Mouse (Mus musculus) kidney, postnatal 0 days (tissue): ENCODE measurements at regions not wholly inside any gene's neighbourhood (a gene's known extent, or its start where the extent isn't known, plus 50 kb on each side); places are given as distances from the start of the nearest gene placed in this dataset.

Source experiments
- ATAC-seq: fragments of 200-750 bp; cut with Nextera tagmentation; replicated peaks from 2 replicates; pipeline ENCODE4 v1.8.0; 2017; ENCODE audit warnings: low read depth, moderate number of reproducible peaks, moderate TSS enrichment, moderate library complexity; ENCODE audit not compliant: low FRiP score
- DNase-seq: peaks from one replicate; pipeline ENCODE4 v3.0.0-alpha.2; 2016; ENCODE audit warnings: low spot score
- H3K27ac ChIP-seq: fragments of 300-500 bp; sonication (generic); 2 replicates; pipeline ENCODE4 v1.5.1; 2014; ENCODE audit warnings: mild to moderate bottlenecking
- H3K27me3 ChIP-seq: fragments of 300-500 bp; sonication (generic); 2 replicates; pipeline ENCODE4 v1.6.1; 2014; ENCODE audit warnings: low read length, mixed read lengths; ENCODE audit not compliant: insufficient read depth
- H3K36me3 ChIP-seq: fragments of 300-500 bp; sonication (generic); 2 replicates; pipeline ENCODE4 v1.6.1; 2014; ENCODE audit warnings: low read length, mixed read lengths; ENCODE audit not compliant: insufficient read depth
- H3K4me1 ChIP-seq: fragments of 300-500 bp; sonication (generic); replicated peaks from 2 replicates; pipeline ENCODE4 v1.6.1; 2014; ENCODE audit warnings: antibody characterized with exemption, low read length, mixed read lengths; ENCODE audit not compliant: insufficient read depth
- H3K4me2 ChIP-seq: fragments of 300-500 bp; sonication (generic); 2 replicates; pipeline ENCODE4 v1.6.1; 2014; ENCODE audit warnings: mild to moderate bottlenecking, low read length, moderate library complexity, mixed read lengths
- H3K4me3 ChIP-seq: fragments of 300-500 bp; sonication (generic); replicated peaks from 2 replicates; pipeline ENCODE4 v1.5.1; 2014; ENCODE audit warnings: low read depth, low read length
- H3K9ac ChIP-seq: fragments of 300-500 bp; sonication (generic); 2 replicates; pipeline ENCODE4 v1.6.1; 2014; ENCODE audit warnings: low read depth, low read length
- H3K9me3 ChIP-seq: fragments of 300-500 bp; sonication (generic); replicated peaks from 2 replicates; pipeline ENCODE4 v1.6.1; 2016; ENCODE audit warnings: low read length, inconsistent platforms, mixed read lengths
- CTCF ChIP-seq: IDR thresholded peaks from 2 replicates; pipeline ENCODE4 v1.5.1; 2016; ENCODE audit warnings: antibody characterized with exemption, low read depth, mild to moderate bottlenecking, moderate library complexity
- WGBS: fragments of 180-500 bp; shearing (Covaris S2); extraction: QIAGEN DNeasy Blood & Tissue Kit; methylation state at CpG from one replicate; pipeline ENCODE4 v1.1.7; 2014; 5-methylcytosine and 5-hydroxymethylcytosine counted together

DNA sequence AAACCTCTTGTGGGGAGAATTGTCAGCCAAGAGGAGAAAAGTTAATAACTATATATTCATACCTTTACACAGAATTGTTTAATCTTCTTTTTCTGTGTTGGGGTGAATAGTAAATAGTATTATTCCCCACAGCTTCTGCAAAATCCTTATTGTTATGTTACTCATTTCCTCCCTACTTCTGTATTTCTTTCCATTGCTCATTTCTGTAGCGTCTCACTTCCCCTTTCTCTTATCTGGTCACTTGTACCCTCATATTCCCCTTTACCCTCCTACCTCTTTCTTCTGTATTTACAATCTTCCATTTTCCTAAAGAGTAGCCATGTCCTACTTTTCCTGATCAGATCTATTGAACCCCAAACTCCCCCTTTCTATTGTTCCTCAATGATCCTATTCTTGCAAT lies 224.6 kb upstream of the Tle1 start:
- H3K36me3 ChIP-seq: no peaks in the 10 kb centered on the region
- no peak for DNase-seq
- TF ChIP-seq CTCF: no peak
- H3K9me3 ChIP-seq: no peaks in the 10 kb centered on the region
- no peak overlapping the region for H3K27ac ChIP-seq
- ATAC-seq: no peak
- no peaks in the 10 kb centered on the region for H3K4me1 ChIP-seq
- H3K4me3 ChIP-seq: no peak overlapping the region
- H3K4me2 ChIP-seq: no peak overlapping the region
- H3K9ac ChIP-seq: no peak overlapping the region
- H3K27me3 ChIP-seq: no peaks in the 10 kb centered on the region
- 89% methylated on average over 1 of the region's 1 CpGs for WGBS

DNA sequence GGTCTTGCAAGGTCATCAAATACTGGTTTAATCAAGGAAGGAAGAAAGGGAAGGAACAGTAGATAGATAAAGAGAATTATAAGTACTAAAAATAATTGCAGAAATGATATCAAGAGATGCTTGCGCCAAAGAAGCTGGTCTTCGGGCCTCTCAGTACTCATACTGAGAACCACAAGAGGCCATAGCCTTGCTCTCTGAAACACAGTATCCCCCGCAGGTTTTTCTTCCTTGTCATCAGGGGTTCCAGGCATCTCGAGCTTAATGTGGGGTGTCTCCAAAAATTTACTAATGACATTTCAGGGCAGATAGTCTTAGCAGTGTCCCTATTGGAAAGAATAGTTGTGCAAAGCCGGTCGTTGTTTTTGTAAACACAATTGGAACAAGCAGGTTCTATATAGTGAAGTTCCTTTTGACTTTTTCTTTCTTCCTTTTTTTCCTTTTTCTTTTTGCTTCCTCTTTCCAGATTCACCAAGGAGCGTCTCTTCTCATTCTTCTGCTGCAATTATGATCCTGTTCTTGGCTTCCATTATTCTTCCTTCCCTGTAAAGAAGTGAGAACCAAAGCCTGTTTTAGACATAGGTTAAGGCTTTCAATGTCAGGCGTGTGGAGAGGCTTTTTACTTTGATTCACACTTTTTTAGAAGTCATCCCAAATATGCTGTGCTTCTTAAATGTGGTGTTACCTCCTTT lies 211.5 kb upstream of the Tle1 start:
- no peak for ATAC-seq
- H3K9ac ChIP-seq: no peak overlapping the region
- TF ChIP-seq CTCF: no peak

DNA sequence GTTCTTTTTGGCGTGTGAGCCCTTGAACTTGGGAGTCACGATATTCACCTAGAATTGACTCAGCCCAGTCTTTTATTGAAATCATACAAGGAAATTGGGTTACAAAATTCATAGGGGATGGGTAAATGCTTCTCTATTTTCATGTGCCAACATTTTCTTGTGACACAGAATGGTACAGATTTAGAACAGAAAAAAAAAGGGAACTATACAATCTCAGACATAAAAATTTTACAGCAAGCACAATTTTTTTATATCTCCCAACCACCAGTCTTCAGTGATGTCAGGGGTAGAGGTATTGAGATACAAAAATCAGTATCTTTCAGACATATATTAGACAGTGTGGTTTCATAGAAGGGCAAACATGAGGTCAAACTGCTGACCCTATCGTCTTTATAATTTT lies 210.6 kb upstream of the Tle1 start:
- ATAC-seq (no peak), DNase-seq (no peak)
- Histone ChIP-seq H3K27me3 (no peaks in the 10 kb centered on the region), H3K9me3 (no peaks in the 10 kb centered on the region), H3K4me3 (no peak overlapping the region), H3K4me1 (no peaks in the 10 kb centered on the region), H3K27ac (no peak overlapping the region), H3K4me2 (no peak overlapping the region), H3K36me3 (no peaks in the 10 kb centered on the region), H3K9ac (no peak overlapping the region)
- WGBS: 96% methylated on average over 3 of the region's 3 CpGs
- TF ChIP-seq CTCF: no peak

More for the DNA sequence above, 211.5 kb upstream of the Tle1 start:
- Histone ChIP-seq H3K4me2 (no peak overlapping the region), H3K4me1 (no peaks in the 10 kb centered on the region), H3K27ac (no peak overlapping the region), H3K36me3 (no peaks in the 10 kb centered on the region), H3K27me3 (no peaks in the 10 kb centered on the region), H3K4me3 (no peak overlapping the region), H3K9me3 (no peaks in the 10 kb centered on the region)
- DNase-seq: no peak
- 89% methylated on average over 8 of the region's 8 CpGs for WGBS

DNA sequence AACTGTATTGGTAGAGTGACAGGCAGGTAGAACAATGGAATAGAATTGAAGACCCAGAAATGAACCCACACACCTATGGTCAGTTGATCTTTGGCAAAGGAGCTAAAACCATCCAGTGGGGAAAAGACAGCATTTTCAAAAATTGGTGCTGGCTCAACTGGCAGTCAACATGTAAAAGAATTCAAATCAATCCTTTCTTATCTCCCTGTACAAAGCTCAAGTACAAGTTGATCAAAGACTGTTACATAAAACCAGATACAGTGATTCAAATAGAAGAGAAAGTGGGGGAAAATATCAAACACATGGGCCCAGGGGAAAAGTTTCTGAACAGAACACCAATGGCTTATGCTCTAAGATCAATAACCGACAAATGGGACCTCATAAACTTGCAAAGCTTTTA lies 200.0 kb upstream of the Tle1 start:
- no peaks in the 10 kb centered on the region for H3K4me1 ChIP-seq
- no peak overlapping the region for H3K9ac ChIP-seq
- no peak overlapping the region for H3K4me3 ChIP-seq
- no peak for TF ChIP-seq CTCF
- ATAC-seq (no peak), DNase-seq (no peak)
- WGBS: 86% methylated on average over 1 of the region's 1 CpGs
- H3K27me3 ChIP-seq: no peaks in the 10 kb centered on the region
- H3K27ac ChIP-seq: no peak overlapping the region
- H3K4me2 ChIP-seq: no peak overlapping the region
- H3K9me3 ChIP-seq: no peaks in the 10 kb centered on the region
- H3K36me3 ChIP-seq: no peaks in the 10 kb centered on the region

DNA sequence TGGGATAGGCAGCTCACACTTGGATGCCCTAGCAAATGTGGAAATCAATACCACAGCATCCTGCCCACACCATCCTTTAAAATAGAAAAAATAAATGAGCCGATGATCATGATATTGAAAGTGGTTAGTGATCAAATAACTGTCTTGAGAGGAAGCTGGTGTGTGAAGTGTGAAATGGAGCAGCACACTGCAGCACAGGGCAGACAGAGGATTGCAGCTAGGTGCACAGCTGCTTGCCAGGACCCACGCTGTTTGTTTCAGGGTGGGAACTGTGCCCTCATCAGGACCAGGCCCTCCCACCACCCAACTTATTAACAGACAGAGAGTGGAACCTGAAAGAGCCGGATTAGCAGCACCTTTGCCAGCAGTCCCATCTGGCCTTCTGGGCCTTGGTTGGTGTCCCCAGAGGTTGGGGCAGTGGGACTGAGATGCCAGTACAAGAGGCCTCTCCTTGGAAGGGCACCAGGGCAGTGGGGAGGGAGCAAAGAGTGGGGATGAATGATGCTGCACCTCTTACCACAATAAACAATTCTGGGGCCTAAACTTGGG lies 191.2 kb upstream of the Tle1 start:
- no peak for TF ChIP-seq CTCF
- ATAC-seq (no peak), DNase-seq (no peak)
- 66% methylated on average over 3 of the region's 3 CpGs for WGBS
- Histone ChIP-seq H3K27ac (no peak overlapping the region), H3K27me3 (no peaks in the 10 kb centered on the region), H3K9ac (no peak overlapping the region), H3K4me1 (no peaks in the 10 kb centered on the region), H3K36me3 (no peaks in the 10 kb centered on the region), H3K4me2 (no peak overlapping the region), H3K4me3 (no peak overlapping the region), H3K9me3 (no peaks in the 10 kb centered on the region)

DNA sequence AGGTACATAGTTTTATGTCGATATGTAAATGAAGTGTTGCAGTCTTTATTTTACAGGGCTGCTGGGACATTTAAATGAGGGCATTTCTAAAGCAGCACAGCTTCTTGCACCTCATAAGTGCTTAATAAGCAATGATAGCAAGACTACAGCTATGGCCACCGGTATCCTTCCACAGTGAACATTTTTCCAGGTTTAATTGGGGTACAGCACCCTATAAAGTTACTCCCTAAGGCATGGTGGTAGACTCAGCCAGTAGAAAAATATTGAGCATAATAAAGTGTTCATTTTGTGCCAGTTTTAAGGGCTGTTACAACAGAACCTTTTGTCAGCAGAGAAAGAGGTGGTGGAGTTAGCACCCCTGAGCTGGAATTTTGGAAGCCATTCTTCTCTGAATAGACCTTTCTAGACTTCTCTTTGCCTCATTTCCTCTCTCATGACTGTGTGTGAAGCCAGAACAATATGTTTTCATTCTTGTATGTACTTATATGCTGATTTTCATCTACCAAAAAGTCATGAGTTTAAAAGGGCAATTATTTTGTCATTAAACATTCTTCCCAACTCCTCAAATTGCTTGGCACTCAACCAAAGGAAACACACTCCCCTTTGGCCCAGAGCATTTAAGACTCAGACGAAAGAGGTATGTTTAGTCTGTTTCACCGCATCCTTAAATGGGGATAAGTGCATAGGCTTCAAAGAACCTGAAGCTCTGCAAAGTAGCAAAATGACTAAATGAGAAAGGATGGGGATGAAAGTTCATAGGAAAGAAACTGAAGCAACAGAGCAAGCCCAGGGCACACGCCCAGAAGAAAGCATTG lies 189.3 kb upstream of the Tle1 start:
- no peaks in the 10 kb centered on the region for H3K9me3 ChIP-seq
- TF ChIP-seq CTCF: no peak
- H3K27me3 ChIP-seq: no peaks in the 10 kb centered on the region
- H3K4me3 ChIP-seq: no peak overlapping the region
- H3K27ac ChIP-seq: no peak overlapping the region
- ATAC-seq: no peak
- H3K4me1 ChIP-seq: no peaks in the 10 kb centered on the region
- H3K9ac ChIP-seq: no peak overlapping the region
- WGBS: 52% methylated on average over 5 of the region's 5 CpGs
- no peak overlapping the region for H3K4me2 ChIP-seq
- DNase-seq: peak; percentile 74
- H3K36me3 ChIP-seq: no peaks in the 10 kb centered on the region
